Mouse (Mus musculus) heart, adult 2 months (tissue): ENCODE data around the gene Map3k5. TPM values are rescaled to one million over a fixed set of nuclear protein-coding genes. Genes with fewer than 3 reads are reported as not detected.

Experiments
- DNase-seq, 2 experiments: peaks; one replicate each; pipeline ENCODE4 v3.0.0; 2021
- H3K27ac ChIP-seq: fragments of 200-600 bp; 2 replicates; pipeline ENCODE4 v1.8.1; 2022
- H3K27me3 ChIP-seq: fragments of 200-500 bp; 2 replicates; pipeline ENCODE4 v1.6.1; 2012; ENCODE audit warnings: mild to moderate bottlenecking, low read length, inconsistent platforms, mixed read lengths; ENCODE audit not compliant: control insufficient read depth, insufficient read depth
- H3K36me3 ChIP-seq: fragments of 200-500 bp; 2 replicates; pipeline ENCODE4 v1.6.1; 2012; ENCODE audit warnings: low read length, inconsistent platforms; ENCODE audit not compliant: control insufficient read depth, insufficient read depth
- H3K4me1 ChIP-seq: fragments of 200-500 bp; 2 replicates; pipeline ENCODE4 v1.6.1; 2011; ENCODE audit warnings: low read length; ENCODE audit not compliant: control insufficient read depth, insufficient read depth
- H3K4me3 ChIP-seq: fragments of 200-600 bp; 2 replicates; pipeline ENCODE4 v1.8.1; 2022
- H3K79me2 ChIP-seq: fragments of 200-500 bp; replicated peaks from 2 replicates; pipeline ENCODE4 v1.6.1; 2012; ENCODE audit warnings: mild to moderate bottlenecking, inconsistent platforms, low read length, moderate library complexity, mixed read lengths; ENCODE audit not compliant: control insufficient read depth, insufficient read depth
- H3K9ac ChIP-seq: fragments of 200-500 bp; 2 replicates; pipeline ENCODE4 v1.6.1; 2012; ENCODE audit warnings: low read depth, mild to moderate bottlenecking, control low read depth, inconsistent platforms, low read length, mixed read lengths
- CTCF ChIP-seq: fragments of 200-600 bp; IDR thresholded peaks from 2 replicates; pipeline ENCODE4 v1.8.1; 2022; ENCODE audit warnings: antibody characterized with exemption, mild to moderate bottlenecking, moderate library complexity
- EP300 ChIP-seq: fragments of 200-500 bp; IDR thresholded peaks from 2 replicates; pipeline ENCODE4 v1.6.1; 2011; ENCODE audit warnings: low read depth, low read length, control low read depth; ENCODE audit not compliant: insufficient read depth
- POLR2A ChIP-seq: fragments of 200-500 bp; IDR thresholded peaks from 2 replicates; pipeline ENCODE4 v1.6.1; 2011; ENCODE audit warnings: mild to moderate bottlenecking, low read depth, low read length, control low read depth; ENCODE audit not compliant: insufficient read depth
- WGBS: fragments of 180-500 bp; shearing (Covaris S2); methylation state at CpG from one replicate; pipeline ENCODE4 v1.1.7; 2018; 5-methylcytosine and 5-hydroxymethylcytosine counted together
- intact Hi-C: fragments of 180-260 bp; cut with DNase I; formaldehyde crosslinking; loops from one replicate; pipeline ENCODE4 v1.15.1; 2025
- polyA plus RNA-seq: library from polyadenylated mRNA; depleted of rRNA; stranded (reverse); fragments of >200 nt; gene quantifications from 2 replicates; pipeline ENCODE4 v1.2.3, GENCODE M21; 2012
- total RNA-seq, 2 experiments: library from RNA; stranded (reverse); gene quantifications; 2 replicates each; pipeline ENCODE4 v1.2.3; 2021

Map3k5 gene
- total and polyA plus RNA-seq, 3 experiments = 7.6 to 45.3 (median 42.6) TPM

- Histone ChIP-seq H3K27ac (peak within 1 kb of the TSS; percentile 40), H3K4me1 (peaks cover 2% of the 10 kb centered on the region; the same call in 1 of the 2 replicates), H3K79me2 (no peaks in the 10 kb centered on the region), H3K4me3 (peak within 1 kb of the TSS; percentile 77), H3K9ac (peak within 1 kb of the TSS; percentile 72), H3K36me3 (no peaks in the 10 kb centered on the region), H3K27me3 (peaks cover 3% of the 10 kb centered on the region)
- WGBS = 7% methylated on average over 51 of the region's 51 CpGs
- intact Hi-C loops = no loop called here
- no peak for TF ChIP-seq POLR2A
- TF ChIP-seq EP300 = no peak
- no peak for TF ChIP-seq CTCF
- no peak for DNase-seq
Observed at GRCm38 (mm10) chr10:20148130-20148772, 214.0 kb downstream of the Map3k5 start, which contains the start of gene Map7. Gene Map7 (plus strand): TSS chr10:20148471.

GRCm38 (mm10) chr10:20148773-20149120 is 214.5 kb downstream of the Map3k5 start:
- Histone ChIP-seq H3K9ac (peak overlapping the region; percentile 72), H3K27ac (peak overlapping the region; percentile 40), H3K4me3 (peak overlapping the region; percentile 77), H3K36me3 (no peaks in the 10 kb centered on the region), H3K79me2 (no peaks in the 10 kb centered on the region), H3K4me1 (peaks cover 2% of the 10 kb centered on the region; the same call in 1 of the 2 replicates), H3K27me3 (peaks cover 3% of the 10 kb centered on the region)
- 1% methylated on average over 46 of the region's 58 CpGs for WGBS
- TF ChIP-seq POLR2A = no peak
- peak; percentile 61 for TF ChIP-seq CTCF
- intact Hi-C loops = no loop called here
- peak; percentile 66 to 69 for DNase-seq

- H3K27me3 ChIP-seq = peaks cover 3% of the 10 kb centered on the region
- under 1% methylated on average over 67 of the region's 74 CpGs for WGBS
- intact Hi-C loops = no loop called here
Observed at GRCm38 (mm10) chr10:20149121-20149834, 215.0 kb downstream of the Map3k5 start.

GRCm38 (mm10) chr10:20149835-20150355 is 215.6 kb downstream of the Map3k5 start:
- H3K27me3 ChIP-seq = peaks cover 3% of the 10 kb centered on the region
- no peak overlapping the region for H3K27ac ChIP-seq
- intact Hi-C loops = loop anchor here (10.0 kb wide), 1 partner anchor 135 kb away; no protein-coding TSS in a partner anchor
- peak overlapping the region; percentile 41 for H3K9ac ChIP-seq
- H3K79me2 ChIP-seq = no peaks in the 10 kb centered on the region; the same call in 1 of the 2 replicates
- H3K36me3 ChIP-seq = no peaks in the 10 kb centered on the region
- TF ChIP-seq POLR2A (no peak), CTCF (no peak), EP300 (no peak)
- DNase-seq = no peak
- H3K4me1 ChIP-seq = peaks cover 2% of the 10 kb centered on the region; the same call in 1 of the 2 replicates
- WGBS = 8% methylated on average over 13 of the region's 13 CpGs
- peak overlapping the region; percentile 77 for H3K4me3 ChIP-seq

More at GRCm38 (mm10) chr10:20149121-20149834, 215.0 kb downstream of the Map3k5 start:
- Histone ChIP-seq H3K27ac (peak overlapping the region; percentile 40), H3K36me3 (no peaks in the 10 kb centered on the region), H3K4me1 (peaks cover 2% of the 10 kb centered on the region; the same call in 1 of the 2 replicates), H3K9ac (peak overlapping the region; percentile 41), H3K4me3 (peak overlapping the region; percentile 77), H3K79me2 (no peaks in the 10 kb centered on the region)
- TF ChIP-seq EP300 (no peak), POLR2A (no peak), CTCF (no peak)
- peak; percentile 64 to 71 for DNase-seq

- intact Hi-C loops = loop anchor here (10.0 kb wide), 1 partner anchor 133 kb away; no protein-coding TSS in a partner anchor
- TF ChIP-seq EP300 (no peak), CTCF (peak; percentile 59), POLR2A (no peak)
- Histone ChIP-seq H3K27ac (no peak overlapping the region), H3K4me1 (peaks cover 2% of the 10 kb centered on the region; the same call in 1 of the 2 replicates), H3K4me3 (no peak overlapping the region), H3K27me3 (peaks cover 3% of the 10 kb centered on the region), H3K9ac (no peak overlapping the region), H3K79me2 (no peaks in the 10 kb centered on the region; the same call in 1 of the 2 replicates), H3K36me3 (no peaks in the 10 kb centered on the region)
- DNase-seq = no peak
- 88% methylated on average over 1 of the region's 1 CpGs for WGBS
Observed at GRCm38 (mm10) chr10:20152131-20152530, 217.9 kb downstream of the Map3k5 start.
